Mouse (Mus musculus) E14TG2a.4 (cell line): ENCODE data around the gene Rilpl1.

Source experiments
- CTCF ChIP-seq: conservative IDR thresholded peaks from 2 replicates; pipeline ENCODE4 v1.5.1; 2014; ENCODE audit warnings: low read length
- NANOG ChIP-seq: IDR thresholded peaks from 2 replicates; pipeline ENCODE4 v1.6.1; 2014; ENCODE audit warnings: borderline replicate concordance, low read length, mixed read lengths
- POU5F1 ChIP-seq: IDR thresholded peaks from 2 replicates; pipeline ENCODE4 v1.6.1; 2014; ENCODE audit warnings: low read length, borderline replicate concordance

GRCm38 (mm10) chr5:124523032-124523431 lies 8.2 kb downstream of the Rilpl1 start:
- peak; percentile 87 for TF ChIP-seq CTCF
- no peak for TF ChIP-seq NANOG
- no peak for TF ChIP-seq POU5F1
